Mouse (Mus musculus) R1 (cell line): ENCODE measurements around the gene Pxt1.

ENCODE experiments used
- DNase-seq: peaks from one replicate; pipeline ENCODE4 v3.0.0-alpha.2; 2018; ENCODE audit warnings: low read depth, low spot score

The Pxt1 gene

GRCm38 (mm10) chr17:28915060-28915628, 28.5 kb downstream of the Pxt1 start, which contains the start of gene 4930539E08Rik:
4930539E08Rik (minus strand) TSS chr17:28915324.
- no peak for DNase-seq

GRCm38 (mm10) chr17:28913940-28914339, 29.7 kb downstream of the Pxt1 start:
- no peak for DNase-seq

- DNase-seq = no peak
These were observed 30.4 kb downstream of the Pxt1 start for GRCm38 (mm10) chr17:28913200-28913599.

DNA sequence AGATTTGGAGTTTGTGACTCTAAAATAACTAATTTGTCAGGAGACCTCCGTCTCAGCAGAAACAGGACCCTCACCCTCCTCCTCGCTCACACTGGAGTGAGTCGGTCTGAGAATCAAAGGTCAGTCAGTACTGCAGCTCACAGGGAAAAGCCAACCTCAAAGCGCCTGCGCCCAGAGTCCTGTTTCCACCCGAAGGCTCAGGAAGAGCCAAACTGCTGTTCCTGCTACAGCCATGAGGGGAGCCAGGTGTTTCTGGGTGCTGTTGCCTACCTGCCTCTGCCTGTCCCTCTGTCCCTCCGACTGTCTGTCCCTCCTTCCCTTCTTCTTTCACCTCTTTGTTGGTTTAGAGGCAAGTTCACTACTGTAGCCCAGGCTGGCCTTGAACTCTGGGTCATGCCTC, 33.5 kb downstream of the Pxt1 start:
- peak; percentile 76 for DNase-seq

DNA sequence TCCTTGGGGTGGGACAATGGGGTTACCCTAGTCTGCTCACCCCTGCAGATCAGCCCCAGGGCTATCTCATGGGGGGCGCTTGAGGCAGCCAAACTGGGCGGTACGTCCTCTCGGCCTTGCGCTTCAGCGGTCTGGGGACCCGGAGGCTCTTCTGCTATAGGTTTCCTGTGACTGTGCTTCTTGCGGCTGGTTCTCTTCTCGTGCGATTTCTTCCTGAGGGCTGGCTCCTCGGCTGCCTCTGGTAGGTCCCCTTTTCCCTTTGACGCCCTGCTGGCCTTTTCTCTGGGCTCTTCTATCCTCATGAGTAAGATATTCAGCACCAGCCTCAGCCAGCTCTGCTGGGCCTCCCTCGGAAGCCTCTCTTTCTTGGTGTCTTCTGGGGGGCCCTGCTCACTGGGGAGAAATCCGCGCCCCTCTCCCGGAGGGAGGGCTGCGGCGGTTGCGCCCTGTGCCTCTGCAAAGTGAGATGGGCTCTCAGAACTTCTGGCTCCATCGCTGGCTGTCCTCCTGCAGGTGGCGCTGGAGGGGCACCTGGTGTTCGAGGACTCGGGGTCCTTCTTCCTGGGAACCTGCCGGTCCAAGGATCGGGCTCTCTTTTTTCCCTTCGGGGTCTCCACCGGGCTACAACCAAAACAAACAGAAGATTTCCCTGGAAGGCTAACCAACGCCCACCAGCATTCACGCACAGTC, 34.2 kb downstream of the Pxt1 start:
- DNase-seq = peak; percentile 83

- DNase-seq = no peak
These were observed 35.7 kb downstream of the Pxt1 start for GRCm38 (mm10) chr17:28907959-28908358.

DNA sequence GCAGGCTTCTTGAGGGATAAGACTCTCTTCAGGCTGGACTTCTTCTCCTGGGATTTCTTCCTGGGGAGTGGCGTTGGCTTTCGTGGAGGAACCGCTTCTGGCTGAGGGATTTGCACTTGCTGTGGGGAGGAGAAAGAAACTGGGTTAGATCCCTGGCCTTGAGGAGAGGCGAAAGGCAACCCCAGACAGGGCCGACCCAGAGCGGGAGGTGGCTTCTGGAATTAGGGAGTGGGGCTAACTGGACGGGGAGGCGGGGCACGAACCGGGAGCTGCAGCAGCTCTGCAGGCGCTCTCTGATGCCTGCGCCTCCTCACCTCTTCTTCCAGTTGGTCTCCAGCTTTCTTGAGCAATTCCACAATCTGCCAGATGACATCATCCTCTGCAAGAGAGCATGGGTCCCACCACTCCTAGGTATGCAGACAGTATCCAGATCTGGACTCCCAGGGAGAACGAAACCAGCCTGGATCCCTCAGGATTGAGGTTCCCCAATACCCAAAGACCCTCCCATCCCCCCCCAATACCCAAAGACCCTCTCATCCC, 38.2 kb downstream of the Pxt1 start:
- no peak for DNase-seq

DNA sequence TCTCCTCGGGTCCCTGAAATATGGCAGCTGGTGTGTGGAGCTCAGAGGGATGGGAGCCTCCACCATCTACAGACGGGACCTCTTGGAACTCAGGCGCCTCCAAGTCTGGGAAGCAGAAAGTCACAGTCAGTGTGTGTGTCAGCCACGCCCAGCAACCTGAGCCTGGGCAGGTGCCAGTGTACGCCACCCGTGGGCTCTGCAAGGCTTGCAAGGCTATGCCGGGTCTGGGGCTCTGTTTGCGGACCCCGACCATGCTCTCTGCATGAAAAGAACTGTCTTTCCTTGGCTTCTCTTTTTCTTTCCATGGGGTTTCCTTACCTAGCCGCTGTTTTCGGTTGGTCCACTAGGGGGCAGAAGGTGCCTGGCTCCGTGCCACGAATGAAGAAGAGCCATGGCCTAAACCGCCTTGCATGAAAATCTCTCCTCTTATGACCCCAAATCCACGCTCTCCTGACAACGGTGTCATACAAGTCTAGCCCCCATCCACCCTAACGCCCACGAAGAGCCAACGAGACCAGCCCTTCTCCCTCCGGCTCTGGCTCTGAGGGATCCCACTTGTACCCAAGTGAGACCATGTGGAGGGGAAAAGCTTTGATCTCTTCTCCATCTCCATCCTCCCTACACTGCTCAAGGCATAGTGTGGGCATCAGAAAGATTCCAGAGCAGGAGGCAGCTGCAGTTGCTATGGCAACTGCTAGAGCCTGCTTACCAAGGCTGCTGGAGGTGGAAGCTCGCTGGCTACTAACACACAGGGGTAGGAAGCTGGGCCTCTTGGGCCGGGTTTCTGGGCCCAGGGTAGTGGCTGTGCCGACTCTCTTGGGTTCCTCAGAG, 38.9 kb downstream of the Pxt1 start:
- DNase-seq = peak; percentile 83

GRCm38 (mm10) chr17:28901559-28901958, 42.1 kb downstream of the Pxt1 start:
- DNase-seq = peak; percentile 69

DNA sequence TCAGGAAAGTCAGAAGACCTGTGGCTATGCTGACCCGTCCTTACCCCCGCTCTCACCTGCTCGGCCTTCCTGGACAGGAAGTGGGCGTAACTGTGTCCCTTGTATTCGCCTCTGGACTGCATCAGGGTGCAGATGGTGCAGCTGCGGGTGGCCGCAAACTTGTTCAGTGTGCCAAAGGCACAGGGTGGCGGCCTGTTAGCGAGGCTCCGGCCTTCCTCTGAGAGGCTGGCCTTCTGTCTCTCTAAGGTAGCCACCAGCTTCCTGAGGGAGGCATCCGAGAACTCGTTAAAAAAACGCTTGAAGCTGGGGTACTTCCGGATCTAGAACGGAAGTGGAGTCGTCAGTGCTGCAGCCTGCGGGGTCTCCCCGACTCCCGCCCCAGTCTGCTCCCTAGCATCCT, 44.2 kb downstream of the Pxt1 start:
- DNase-seq = peak; percentile 46

GRCm38 (mm10) chr17:28898249-28898648, 45.4 kb downstream of the Pxt1 start:
- peak; percentile 52 for DNase-seq

- DNase-seq = no peak
These were observed 45.8 kb downstream of the Pxt1 start for GRCm38 (mm10) chr17:28897817-28898216.

DNA sequence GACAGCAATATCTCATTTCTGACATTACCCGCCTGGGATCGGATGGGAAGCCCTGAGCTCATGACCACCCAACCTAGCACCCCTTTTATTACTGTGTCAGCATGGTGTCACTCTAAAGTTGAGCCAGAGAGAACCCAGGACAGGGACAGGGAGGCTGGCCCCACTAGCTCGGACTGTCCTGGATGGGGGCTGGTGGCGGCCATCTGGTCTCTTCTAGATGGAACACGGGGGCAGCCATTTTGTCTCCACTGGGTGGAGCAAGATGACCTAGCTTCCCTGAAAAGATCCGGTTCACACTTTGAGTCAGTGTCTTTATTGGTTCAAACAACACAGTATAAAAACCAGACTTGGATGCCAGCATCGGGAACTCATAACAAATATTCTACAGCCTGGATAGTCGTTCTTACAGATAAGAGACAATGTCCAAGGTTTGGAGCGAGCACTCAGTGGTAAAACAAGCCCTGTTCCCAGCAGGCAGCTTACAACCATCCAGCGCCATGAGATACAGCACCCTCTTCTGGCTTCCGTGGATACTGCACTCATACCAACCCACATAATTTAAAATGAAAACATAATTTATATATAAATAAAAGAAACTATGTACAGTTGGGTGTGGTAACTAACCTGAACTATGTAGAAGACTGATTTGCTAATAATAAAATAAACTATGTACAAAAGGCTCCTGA, 47.4 kb downstream of the Pxt1 start:
- DNase-seq = peak; percentile 89

- peak; percentile 98 for DNase-seq
These were observed 48.3 kb downstream of the Pxt1 start for GRCm38 (mm10) chr17:28895217-28895875.

DNA sequence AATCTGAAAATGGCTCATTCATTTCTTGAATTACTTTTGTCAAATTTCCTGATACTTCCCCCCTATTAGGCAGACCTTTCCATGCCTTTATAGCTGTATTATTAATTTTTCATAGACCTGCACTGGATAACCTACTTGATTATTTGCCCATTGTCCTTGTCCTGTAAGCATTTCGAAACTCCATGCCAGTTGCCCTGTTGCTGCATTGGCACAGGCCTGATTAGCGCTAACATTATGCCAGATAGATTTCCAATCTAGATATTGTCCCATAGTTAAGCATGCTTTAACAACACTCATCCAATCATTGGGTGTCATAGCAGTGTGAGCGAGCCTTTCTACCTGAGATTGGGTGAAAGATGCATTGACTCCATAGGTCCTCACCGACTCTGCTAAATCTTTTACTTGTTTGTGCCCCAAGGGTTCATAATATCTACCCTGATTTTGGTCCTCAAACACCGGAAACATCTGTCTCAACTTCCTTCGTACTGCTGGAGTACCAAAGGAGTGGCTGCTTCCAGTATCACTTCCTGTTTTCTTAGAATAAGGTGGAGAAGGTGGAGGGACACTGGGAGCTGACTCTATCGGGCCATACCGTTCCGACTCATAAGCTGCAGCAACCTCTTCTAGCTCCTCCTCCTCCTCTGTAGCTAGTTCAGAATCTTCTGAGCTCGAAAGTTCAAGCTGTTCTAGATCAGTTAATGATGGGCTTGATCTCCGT, 49.4 kb downstream of the Pxt1 start:
- DNase-seq = peak; percentile 82

DNA sequence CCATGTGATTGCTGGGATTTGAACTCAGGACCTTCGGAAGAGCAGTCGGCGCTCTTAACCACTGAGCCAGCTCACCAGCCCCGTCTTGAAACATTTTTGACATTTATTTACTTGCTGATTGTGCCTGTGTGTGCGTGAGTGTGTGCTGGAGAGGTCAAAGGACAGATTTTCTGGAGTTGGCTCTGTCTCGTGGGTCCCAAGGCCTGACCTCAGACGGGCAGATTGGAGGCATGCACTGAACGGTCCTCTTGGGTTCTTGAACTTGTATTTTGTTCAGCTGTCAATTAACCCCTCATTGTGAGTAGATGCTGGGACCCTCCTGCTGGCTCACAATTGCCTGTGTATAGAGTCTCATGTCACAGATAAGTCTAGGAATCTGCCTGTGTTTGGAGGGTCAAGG, 57.4 kb downstream of the Pxt1 start:
- no peak for DNase-seq

DNA sequence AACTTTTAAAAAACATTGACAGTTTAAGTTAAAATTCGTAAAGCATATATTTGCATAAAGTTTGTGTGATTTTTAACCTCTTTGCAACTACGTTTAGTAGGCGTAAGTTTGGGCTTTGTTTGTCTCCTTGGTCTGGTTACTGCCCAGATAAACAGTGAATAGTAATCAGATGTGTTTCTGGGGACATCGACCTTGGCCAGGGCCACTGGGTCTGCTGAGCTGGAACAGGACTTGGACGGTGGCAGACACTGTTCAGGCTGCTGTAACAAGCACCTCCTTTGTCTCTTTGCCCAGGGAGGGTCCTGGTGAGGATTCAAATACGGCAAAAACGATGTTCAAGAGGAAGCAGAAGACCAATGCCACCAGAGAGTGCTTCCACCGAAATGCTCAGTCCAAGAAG, 58.4 kb downstream of the Pxt1 start:
- DNase-seq = no peak
